Mouse (Mus musculus) frontal cortex, adult 2 months (tissue): ENCODE results near the gene Ddx23. TPM values are rescaled to one million over a fixed set of nuclear protein-coding genes. Genes with fewer than 3 reads are reported as not detected.

Experiments
- DNase-seq, 2 experiments: peaks; one replicate each; pipeline ENCODE4 v3.0.0; 2022; ENCODE audit warnings: low spot score in 1 of 2; ENCODE audit errors: extremely low spot score in 1 of 2
- polyA plus RNA-seq: library from polyadenylated mRNA; depleted of rRNA; stranded (reverse); fragments of >200 nt; gene quantifications from 2 replicates; pipeline ENCODE4 v1.2.3, GENCODE M21; 2012

Gene Ddx23
- polyA plus RNA-seq, 1 experiment: 63.3 TPM

- peak in 1 of 2 experiments; percentile 33 for DNase-seq
Observed at GRCm38 (mm10) chr15:98675634-98676250, 13.0 kb upstream of the Ddx23 start.

- DNase-seq: peak in 1 of 2 experiments; percentile 34
Observed at GRCm38 (mm10) chr15:98674994-98675545, 12.4 kb upstream of the Ddx23 start.

GRCm38 (mm10) chr15:98674284-98674993 lies 11.7 kb upstream of the Ddx23 start:
- DNase-seq: peak in 1 of 2 experiments; percentile 40

GRCm38 (mm10) chr15:98673732-98674131 lies 11.0 kb upstream of the Ddx23 start:
- no peak for DNase-seq

DNA sequence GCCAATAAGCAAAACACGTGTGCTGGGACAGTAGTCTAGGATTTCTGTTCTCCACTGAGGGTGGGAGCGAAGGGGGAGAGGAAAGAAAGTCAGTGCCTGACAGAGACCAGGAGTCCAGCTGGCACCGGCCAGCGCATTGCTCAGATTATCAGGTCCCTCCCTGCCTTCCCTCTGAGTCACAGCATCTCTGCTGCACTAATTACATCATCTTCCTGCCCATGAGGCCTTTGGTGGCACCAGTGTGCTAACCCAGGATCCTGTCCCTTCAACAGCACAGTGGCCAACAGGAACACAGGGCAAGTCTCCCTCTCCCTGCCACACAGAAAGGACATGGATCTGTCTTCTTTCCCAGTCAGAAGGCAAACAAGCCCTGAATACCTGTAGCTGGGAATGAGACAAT lies 9.9 kb upstream of the Ddx23 start:
- DNase-seq: no peak

DNA sequence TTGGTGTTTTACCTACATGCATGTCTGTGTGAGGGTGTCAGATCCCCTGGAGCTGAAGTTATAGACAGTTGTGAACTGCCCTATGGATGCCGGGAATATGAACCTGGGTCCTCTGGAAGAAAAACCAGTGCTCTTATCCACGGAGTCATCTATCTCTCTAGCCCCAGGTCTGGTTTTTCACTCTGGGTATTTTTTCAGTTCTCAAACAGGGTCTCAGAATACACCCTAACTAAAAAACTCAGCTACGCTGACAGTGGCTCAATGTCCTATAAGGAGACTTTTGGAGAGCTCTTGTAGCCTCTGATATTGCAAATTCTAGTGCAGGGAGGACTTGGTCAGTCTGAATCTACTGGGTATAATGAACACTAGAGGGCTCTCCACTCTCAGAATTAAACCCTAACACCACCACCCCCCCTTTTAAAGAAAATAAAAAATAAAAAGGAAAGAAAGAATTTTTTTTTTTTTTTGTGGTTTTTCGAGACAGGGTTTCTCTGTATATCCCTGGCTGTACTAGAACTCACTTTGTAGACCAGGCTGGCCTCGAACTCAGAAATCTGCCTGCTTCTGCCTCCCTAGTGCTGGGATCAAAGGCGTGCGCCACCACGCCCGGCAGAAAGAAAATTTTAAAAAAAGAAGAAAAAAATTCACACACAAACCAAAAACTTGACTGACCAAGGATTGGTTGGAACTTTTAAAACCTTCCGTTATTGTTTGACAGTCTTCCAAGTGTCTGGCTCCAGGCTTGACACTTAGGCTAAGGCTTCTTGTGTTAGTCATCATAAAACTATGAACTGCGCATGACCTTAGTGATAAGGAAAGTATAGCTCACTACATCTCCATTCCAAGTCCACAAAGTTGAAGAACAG lies 1.6 kb upstream of the Ddx23 start:
- peak in 1 of 2 experiments; percentile 49 for DNase-seq

DNA sequence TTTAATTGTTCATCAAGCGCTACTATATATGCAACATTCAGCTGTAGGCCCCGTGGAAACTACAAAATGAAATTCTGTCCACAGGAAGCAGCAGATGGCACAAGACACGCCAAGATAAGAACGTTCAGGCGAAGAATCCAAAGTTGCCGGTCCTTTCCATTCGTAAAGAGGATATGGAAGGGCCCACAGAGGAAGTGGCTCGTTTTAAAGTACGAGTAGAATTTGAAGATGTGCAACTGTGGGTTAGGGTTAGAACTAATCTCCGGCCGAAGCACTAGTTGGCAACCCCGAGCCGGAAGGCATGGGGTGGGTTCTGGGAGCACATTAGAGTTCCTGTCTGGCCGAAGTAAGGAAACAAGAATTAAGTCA lies 512 bp downstream of the Ddx23 start:
- DNase-seq: no peak

DNA sequence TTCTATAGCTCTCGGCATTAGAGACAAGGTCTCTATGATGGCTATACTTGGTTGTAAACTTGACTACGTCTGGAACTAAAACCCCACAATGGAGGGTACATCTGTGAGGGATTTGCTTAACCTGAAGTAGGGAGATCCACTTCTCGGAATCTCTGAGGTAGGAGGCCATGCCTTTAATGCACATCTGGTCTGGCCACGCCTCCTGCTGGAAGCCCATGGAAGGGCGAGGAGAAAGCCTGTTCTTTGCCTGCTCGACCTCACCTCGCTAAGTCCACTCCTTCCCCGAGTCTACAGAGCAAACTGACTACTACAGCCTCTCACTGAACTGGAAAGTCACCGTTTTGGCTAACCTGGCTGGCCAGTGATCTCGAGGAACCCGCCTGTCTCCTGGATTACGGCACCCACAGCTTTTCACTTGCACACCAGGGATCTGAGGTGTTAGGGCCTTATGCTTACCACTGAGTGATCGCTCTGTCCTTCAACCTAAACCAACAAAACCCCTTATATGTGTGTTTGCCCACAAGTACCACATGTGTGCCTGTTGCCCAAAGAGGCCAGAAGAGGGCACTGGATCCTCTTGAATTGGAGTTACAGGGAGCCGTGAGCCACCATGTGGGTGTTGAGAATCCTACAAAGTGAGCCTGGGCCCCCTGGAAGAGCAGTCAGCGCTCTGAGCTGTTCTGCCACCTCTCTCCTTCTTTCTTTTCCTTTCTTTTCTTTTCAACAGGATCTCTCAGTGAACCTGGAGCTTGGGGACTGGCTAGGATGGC lies 5.5 kb downstream of the Ddx23 start:
- no peak for DNase-seq

- DNase-seq: no peak
Observed at GRCm38 (mm10) chr15:98652174-98652573, 10.5 kb downstream of the Ddx23 start.

DNA sequence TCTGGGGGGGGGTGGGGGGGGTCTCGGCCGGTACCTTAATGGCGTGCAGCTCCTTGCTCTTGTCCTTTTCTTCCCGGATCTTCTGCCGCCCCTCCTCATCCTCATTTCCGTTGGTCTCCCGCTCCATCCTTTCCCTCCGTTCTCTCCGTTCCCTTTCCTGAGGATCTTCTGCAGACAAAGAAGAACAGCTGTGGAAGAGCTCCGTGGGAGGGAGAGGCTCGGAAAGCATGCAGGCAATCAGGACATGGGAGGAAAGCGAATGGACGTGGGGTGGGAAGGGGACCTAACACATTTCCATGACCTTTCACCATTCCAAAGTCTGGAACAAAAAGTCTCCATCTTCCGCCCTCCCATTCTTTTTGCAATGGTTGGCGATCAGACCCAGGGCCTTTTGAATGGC lies 11.3 kb downstream of the Ddx23 start:
- DNase-seq: no peak

DNA sequence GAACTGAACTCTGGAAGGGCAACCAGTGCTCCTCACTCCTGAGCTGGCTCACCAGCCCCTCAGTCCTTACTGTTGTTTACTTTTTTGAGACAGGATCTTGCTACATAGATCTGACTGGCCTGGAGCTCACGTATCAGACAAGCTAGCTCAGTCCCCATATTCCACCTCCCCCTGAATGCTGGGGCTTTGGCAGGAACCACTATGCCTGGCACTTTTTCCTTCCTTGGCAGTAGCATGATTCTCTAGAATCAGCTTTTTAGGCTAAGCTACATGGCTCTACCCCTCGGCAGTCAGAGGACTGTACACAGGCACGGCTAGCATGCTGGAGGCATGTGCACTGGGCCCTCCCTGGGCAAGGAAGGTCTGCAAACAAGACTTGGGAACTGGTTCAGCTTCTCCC lies 14.6 kb downstream of the Ddx23 start:
- DNase-seq: no peak

DNA sequence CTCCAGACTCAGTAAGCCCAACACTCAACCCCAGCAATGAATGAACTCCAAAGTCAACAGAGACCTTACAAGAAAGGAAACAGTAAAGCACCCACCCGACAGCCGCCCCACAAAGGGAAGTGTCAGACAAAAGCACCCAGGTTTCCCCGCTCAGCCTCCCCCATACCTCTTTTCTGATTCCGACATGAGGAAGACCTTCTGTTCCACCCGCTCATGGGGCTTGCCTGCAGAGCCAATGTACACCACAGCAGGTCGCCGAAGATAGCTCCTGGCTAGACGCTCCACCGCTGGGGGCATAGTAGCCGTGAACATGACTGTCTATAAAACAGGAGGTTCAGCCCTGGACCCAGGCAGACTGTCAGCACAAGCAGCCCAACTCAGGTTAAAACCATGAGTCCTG lies 15.4 kb downstream of the Ddx23 start:
- DNase-seq: peak in 1 of 2 experiments; percentile 45

GRCm38 (mm10) chr15:98646737-98647136 lies 16.0 kb downstream of the Ddx23 start:
- DNase-seq: no peak

DNA sequence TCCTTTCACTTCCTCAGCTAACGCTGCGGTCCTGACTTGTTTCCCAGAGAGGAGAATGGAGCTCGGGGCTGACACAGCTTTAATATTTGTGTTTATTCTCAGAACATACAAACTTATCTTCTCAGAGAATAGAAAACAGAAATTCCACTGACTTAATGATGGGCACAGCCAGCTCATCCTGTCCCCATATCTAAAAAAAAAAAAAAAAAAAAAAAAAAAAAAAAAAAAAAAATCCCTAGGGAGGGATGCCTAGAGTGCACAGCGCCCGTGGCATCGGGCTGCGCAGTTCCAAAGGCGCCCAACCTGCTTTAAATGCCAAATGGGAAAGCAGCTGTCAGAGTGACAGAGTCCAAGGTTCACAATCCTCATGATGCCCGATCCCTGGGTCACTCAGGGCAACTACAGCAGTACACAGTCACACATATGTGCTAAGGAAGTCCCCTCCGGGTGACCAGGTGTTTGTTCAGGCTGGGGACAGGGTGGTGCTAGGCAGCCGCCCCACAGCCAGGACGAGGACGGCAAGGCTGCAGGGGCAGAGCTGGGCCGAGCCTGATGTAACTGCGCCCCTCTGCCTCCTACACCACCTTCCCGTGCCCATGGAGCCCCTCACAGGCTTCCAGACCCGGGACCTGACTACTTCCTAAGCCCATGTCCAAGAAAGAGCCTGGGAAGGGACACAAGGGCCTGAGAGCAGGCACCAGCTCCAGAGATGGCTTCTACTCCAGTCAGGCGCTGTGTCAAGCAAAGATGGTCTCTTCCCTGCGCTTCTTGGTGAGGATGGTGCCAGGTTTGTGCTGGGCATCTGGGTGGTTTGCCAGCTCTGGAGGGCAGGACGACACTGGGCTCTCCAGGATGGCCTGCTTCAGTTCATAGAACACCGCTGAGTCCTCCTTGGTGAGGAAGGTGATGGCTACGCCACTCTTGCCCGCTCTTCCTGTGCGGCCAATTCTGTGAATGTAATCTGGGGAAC lies 17.4 kb downstream of the Ddx23 start:
- no peak for DNase-seq

DNA sequence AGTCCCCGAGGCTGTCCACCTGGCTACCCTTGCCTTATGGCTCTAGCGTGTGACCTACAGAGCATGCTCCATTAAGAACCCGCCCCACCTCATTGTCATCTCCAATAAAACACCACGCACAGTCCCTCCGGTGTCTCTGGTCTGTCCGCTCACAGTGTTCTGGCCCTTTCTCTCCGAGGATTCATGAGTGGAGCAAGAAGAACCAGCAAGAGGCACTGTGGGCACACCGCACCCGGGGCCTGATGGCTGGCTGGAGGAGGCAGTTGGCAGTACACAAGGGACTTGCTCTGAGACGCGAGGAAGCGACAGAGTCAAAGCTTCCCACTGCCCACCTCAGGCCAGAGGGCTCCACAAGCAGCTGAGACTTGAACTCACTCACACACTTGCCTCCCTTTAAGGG lies 18.3 kb downstream of the Ddx23 start:
- no peak for DNase-seq

- DNase-seq: no peak
Observed at GRCm38 (mm10) chr15:98640157-98640556, 22.5 kb downstream of the Ddx23 start.

DNA sequence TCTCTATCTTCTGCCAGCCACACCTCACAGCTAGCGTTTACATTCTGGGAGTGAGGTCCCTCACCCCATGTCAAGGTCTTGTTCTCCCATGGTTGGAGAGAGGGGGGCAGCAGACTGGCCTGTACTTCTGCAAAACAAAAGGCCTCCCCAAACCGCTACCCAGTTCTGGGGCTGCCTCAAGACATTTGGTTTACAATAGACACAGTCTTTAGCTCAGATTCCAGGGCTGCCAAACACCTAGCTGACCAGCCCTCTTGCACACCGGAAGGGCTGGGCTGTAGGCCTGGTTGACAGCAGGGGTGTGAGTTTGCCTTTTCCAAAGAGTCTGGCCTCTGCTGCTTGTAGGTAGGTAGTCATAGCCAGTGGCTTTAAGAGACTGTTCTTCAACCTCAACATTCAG lies 25.5 kb downstream of the Ddx23 start:
- DNase-seq: no peak

DNA sequence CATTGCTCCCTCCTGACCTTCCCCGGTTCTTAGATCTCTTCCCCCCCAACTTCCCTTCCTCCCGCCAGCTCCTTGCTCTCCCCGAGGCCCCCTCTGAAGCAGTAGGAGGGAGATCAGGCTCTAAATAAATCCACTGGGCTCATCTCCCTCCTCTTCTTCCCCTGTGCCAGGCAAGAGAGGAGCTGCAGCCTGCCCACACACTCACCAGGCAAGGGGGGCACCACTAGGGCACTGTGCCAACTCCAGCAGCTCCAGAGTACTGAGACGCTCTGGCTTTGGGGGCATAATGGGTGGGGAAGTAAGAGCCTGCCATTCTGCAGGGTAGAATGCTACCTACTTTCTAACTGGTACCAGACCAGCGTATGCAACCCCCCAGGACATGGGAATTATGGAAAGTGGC lies 26.2 kb downstream of the Ddx23 start:
- DNase-seq: peak in 1 of 2 experiments; percentile 81

- no peak for DNase-seq
Observed at GRCm38 (mm10) chr15:98635291-98635841, 27.3 kb downstream of the Ddx23 start.
